Mouse (Mus musculus) urinary bladder, adult 18-20 months (tissue): ENCODE measurements at regions not wholly inside any gene's neighbourhood (a gene's known extent, or its start where the extent isn't known, plus 50 kb on each side); places are given as distances from the start of the nearest gene placed in this dataset.
A peak's percentile ranks its signal among the peaks of the same experiment; 100 is the strongest.

Experiments used
- DNase-seq, 2 experiments: peaks; one replicate each; pipeline ENCODE4 v3.0.0; 2022; ENCODE audit warnings: low spot score in 2 of 2, mixed read lengths in 2 of 2

DNA sequence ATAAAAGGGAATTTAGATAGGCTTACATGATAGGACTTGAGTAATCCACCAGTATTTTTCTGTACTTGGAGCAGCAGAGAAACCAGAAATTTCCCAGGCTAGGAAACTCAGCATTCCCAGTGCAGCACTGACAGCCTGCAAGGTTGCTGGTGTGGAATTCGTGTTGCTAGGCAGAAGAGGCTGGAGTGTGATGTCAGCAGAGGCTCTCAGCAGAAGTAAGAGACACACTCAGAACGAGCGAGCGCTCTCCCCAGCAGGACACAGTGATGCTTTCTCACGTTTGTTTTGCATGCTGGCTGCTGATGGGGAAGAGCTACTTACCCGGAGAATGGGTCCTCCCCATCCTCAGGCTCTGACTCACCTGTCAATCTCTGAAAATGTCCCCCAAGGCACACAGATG lies 104.7 kb downstream of the Dusp6 start:
- no peak for DNase-seq

GRCm38 (mm10) chr10:99375101-99375500 lies 112.1 kb downstream of the Dusp6 start:
- no peak for DNase-seq

DNA sequence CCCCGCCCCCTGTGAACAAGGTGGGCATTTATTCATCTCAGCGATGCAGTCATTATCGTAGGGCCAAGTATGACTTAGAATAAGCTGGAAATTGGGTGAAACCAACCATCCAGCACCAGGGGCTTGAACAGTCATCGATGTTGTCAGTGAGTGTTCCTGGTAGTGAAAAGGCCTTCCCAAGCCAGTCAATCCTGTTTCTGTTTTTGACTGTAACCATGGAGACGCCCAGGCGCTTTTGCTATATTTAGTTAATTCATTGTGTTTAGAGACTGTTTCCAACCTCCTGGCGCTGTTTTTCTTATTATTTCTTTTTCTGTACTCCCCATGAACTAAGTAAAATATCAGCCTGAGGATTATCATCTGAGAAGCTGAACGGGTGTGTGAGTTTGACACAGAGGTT lies 113.4 kb downstream of the Dusp6 start:
- DNase-seq = no peak

GRCm38 (mm10) chr10:99377548-99377947 lies 114.5 kb downstream of the Dusp6 start:
- no peak for DNase-seq

DNA sequence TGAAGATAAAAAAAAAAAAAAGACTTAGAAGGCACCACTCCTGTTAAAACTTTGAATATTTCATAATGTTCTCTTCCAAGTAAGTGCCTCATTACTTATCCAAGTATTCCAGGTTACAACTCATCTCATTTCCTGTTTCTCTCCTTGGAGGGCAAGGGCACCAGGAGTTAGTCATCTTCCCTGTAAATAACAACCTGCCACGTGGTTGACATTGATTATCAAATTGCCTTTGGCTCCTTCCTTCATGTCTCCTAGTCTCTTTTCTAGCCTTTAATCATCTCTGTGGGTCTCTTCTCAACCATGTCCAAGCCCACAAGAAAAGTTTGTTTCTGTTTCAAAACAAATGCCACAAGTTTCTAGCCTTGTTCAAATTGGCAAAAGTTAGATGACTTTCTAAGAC lies 116.1 kb downstream of the Dusp6 start:
- no peak for DNase-seq

DNA sequence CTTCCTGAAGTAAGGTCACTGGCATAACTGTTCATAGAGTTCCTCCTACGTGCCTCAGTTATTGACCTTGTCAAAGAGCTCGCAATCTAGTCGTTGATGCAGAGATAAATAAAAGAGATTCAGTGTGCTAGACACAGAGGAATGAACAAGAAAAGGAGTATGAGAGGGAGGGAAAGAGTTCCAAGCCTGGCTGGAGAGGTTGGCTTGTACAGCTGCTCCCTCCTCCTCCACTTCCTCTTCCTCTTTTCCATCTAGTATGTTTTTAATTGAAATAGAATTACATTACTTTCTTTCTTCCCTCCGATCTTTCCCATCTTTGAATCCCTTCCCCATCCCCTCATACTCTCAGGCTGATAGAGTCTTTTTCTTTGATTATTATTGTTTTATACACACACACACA lies 117.1 kb downstream of the Dusp6 start:
- DNase-seq = no peak

GRCm38 (mm10) chr10:99383028-99383427 lies 120.0 kb downstream of the Dusp6 start:
- DNase-seq = no peak

DNA sequence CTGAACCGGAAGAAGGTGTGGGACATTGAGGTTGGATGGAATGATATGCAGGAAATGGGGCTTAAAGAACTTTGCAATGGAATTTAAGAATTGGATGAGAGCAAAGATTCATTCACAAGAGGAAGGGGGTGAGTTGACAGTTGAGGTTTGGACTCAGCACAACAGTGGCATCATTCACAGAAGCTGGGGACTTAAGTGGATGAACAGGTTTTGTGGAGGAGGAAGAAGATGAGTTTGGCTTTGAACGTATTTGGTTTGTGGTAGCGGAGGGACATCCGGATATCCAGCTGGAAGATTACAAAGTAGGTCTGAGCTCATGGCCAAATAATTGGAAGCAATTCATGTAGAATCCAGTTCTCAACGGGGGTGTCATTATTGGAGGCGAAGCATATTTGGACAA lies 121.3 kb downstream of the Dusp6 start:
- no peak for DNase-seq

GRCm38 (mm10) chr10:99384851-99385250 lies 121.8 kb downstream of the Dusp6 start:
- no peak for DNase-seq

DNA sequence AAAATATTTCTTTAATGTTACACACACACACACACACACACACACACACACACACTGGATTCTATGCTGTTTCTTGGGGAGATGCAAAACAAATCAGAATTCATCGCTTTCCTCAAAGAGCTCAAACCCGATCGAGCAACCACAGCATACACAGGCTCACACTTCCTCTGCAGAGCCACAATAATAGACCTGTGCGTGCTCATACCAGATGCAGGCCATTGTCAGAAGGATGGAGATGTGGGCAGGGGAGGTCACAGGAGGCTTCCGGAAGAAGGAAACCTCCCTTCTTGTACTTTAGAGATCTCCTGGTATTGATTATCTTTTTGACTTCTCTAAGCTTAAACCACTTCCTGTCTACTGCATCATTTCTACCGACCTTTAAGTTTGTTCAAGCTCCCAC lies 122.8 kb downstream of the Dusp6 start:
- no peak for DNase-seq

- DNase-seq = no peak
Measured at GRCm38 (mm10) chr10:99388526-99388925, 125.5 kb downstream of the Dusp6 start.

GRCm38 (mm10) chr10:99388986-99389385 lies 126.0 kb downstream of the Dusp6 start:
- no peak for DNase-seq

DNA sequence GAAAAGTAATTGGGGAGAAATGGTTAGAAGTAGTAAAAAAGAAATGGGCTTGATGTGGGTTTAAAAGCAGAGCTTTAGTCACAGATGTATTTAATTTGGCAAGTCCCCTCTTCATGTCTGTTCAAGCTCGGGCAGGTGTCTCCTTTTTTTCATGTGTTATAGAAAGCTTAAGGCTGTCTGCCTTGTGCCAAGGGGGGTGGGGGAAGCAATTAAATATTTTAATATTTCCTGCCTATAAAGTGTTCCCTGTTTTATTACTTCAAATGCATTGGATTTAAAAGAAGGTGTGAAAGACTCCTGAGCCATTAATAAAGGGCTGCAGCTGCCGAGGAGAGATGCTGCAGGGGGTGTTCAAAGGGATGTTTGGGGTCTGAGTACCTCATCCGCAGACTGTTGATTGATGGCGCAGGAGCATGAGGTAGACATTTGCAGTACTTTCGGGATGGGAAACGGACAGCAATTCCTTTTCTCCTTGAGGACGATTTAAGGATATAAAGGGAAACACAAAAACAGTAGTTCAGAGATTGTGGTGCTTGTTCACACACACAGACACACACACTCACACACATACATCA lies 127.7 kb downstream of the Dusp6 start:
- DNase-seq = no peak

- DNase-seq = no peak
Measured at GRCm38 (mm10) chr10:99391725-99392124, 128.7 kb downstream of the Dusp6 start.

- DNase-seq = no peak
Measured at GRCm38 (mm10) chr10:99392979-99393378, 129.9 kb downstream of the Dusp6 start.

DNA sequence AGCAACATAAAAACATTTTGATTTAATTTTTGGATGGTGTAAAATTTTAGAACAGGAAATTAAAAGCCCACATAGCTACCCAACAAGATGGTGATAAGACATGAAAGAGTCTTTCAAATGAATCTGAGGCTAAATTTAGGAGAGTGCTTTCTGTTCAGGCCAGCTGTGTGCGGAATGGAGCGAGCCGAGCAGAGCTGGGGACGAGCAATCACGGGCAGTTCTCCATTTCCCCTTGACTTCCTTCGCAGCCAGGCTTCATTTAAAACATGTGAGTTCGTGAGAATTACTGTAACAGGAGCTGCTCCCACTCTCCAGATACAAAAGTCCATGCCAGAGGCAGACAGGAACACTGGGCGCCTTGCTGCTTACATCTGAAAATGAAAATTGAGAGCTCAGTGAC lies 130.5 kb downstream of the Dusp6 start:
- DNase-seq = no peak

DNA sequence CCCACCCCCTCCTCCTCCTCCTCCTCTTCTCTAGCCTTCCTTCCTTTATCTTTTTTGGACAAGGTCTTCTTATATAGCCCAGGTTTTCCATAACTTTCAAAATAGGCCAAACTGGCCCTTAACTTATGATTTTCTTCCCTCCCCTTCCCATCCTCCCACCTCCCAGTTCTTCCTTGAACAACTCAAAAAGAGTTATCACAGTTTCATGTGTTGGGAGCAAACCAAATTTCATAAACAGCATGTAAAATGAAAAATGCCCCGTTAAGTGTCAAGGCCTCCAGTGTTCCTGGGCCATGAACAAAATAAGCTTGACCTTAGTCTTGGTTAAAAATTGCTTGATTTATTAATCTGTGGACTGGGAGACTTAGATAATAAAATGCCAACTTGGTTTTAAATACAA lies 132.4 kb downstream of the Dusp6 start:
- no peak for DNase-seq

DNA sequence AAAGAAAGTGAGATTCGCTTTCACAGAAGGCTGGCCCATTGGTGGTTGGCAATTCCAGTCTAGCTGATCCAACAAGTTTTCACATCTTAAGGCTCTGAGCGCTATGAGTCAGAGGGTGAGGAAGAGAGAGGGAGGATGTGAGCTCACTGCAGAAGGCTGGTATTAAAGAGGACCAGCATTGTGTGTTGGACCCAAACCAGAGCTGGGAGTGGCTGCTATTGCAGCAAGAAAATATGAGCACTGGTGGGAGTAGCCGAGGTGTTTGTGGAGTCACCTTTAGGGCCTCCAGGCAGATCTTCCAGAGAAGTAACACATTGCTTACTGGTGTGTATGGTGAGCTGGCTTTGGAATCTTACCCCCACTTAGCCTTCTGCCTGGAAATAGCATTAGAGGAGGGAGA lies 133.6 kb downstream of the Dusp6 start:
- DNase-seq = peak; percentile 9 to 48

DNA sequence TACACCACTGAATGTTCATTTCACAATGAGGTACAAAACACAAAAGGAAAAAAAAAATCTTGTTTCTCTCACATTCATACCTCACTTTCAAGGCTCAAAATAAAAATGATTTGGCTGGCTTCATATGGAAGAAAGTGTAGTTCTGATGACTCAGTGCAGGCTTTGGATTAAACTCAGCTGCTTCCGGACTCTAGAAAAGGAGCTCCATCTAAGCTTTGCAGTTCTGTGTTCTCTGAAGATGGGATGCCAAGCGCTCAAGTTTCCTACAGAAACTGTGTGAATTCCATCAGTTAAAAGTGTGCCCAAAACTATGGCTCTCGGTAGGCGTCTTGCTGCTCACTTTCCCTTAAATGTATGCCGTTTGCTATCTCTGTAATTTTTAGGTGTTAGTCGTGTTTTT lies 137.0 kb downstream of the Dusp6 start:
- no peak for DNase-seq

DNA sequence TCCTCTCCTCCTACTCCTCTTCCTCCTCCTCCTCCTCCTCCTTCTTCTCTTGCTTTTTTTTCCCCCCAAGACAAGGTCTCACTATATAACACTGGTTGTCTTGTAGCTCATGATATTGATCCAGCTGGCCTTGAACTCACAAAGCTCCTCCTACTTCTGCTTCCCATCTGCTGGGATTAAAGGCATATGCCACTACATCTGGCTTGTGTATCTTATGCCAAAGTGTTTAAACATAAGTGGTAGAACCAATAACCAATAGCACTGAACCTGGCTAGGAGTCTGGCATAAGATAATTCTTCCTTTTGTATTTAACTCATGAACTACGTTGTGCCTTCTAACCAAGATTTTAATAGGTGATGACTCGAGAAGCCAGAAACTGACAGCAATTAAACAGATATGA lies 143.7 kb downstream of the Dusp6 start:
- no peak for DNase-seq

DNA sequence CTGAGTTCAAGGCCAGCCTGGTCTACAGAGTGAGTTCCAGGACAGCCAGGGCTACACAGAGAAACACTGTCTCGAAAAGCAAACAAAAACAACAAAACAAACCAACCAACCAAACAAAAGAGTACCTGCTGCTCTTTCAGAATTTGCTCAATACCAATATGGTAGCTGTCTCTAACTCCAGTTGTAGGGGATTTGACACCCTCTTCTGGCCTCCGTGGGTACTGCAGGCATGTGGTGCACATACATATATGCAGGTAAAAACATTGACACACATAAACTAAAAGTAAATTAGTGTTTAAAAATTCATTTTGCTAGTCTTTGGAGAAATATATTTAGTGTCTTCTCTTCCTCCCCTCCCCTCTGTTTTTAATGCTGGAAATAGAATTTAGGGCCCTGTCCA lies 145.8 kb downstream of the Dusp6 start:
- no peak for DNase-seq

- DNase-seq = no peak
Measured at GRCm38 (mm10) chr10:99409744-99410143, 146.7 kb downstream of the Dusp6 start.

- no peak for DNase-seq
Measured at GRCm38 (mm10) chr10:99410754-99411153, 147.7 kb downstream of the Dusp6 start.

- no peak for DNase-seq
Measured at GRCm38 (mm10) chr10:99413455-99413854, 150.4 kb downstream of the Dusp6 start.

- no peak for DNase-seq
Measured at GRCm38 (mm10) chr10:99416271-99416670, 153.2 kb downstream of the Dusp6 start.
